Mouse (Mus musculus): Measurements from ENCODE around the gene Gm36079.
"Not testable (repeated sequence)": the region's sequence is repeated elsewhere in the genome, so short reads cannot be mapped to it uniquely, and the experiment has no call there.

The Gm36079 gene

DNA sequence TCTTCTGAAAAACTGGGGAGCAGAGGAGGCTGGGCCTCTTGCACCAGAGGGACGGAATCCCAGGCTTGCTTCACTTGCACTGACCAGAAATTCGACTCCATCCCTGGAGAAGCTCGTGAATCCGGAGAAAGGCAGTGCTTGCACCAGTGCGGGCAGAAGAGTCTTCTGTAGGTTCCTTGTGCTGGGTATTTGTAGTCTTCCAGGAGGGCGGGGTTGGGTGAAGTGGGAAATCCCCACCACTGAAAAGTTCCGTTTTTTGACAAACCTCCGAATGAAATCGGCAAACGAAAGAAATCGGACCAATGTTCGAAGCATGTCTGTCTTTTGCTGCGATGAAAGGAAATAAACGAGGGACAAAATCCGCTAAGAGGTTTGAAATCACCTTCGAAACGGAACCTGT is at the start of gene Gm36079:
Gm36079 (minus strand) TSS at position 101 of the 400 bp plus-strand sequence.
- DNase-seq (ENCODE audit: low read depth, low spot score): not testable (repeated sequence)

DNA sequence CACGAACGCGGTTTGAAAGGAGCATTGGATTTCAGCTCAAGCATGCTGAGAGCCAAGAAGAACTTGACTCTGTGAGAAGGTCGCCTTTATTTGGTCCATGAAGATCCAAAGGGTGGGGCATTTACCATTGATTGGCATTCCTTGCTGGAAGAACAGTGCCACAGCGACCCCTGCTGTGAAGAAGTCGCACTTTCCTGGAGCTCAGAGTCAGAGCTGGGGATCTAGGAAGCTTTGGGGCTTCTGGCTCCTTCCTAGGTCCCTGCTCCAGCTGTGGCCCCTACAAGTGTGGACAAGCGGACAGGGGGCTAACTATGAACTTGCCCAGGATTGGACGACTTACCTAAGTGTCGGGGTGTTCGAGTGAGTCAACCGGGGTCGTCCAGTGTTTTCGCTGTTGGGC is 44.1 kb upstream of the Gm36079 start:
- not testable (repeated sequence) for DNase-seq (ENCODE audit: low read depth, low spot score)

DNA sequence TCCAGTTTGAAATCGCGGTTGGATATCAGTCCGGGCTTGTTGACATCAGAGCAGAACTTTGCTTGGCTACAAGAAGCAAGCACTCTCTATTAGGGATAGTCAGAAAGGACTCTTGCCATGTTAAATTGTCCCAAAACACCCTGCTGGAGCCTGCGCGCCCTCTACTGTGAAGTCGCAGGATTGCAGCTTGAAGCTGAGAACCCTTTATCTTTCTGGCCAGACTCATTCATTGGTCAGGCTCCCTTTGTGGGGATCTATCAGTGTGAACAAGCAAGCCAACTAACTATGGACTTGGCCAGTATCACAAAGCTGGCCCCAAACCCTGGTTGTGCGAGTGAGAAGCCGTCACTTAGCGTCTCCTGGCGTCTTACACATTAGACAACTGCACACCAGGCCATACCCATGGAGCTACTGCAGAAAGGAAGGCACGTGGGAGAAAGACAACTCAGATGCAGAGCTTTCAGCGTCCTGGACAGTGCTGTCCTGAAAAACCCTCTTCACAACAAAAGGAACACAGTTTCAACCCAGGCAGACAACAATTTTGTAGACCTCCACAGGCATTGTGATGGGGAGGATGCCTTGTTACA is 43.3 kb upstream of the Gm36079 start:
- DNase-seq (ENCODE audit: low read depth, low spot score): not testable (repeated sequence)

DNA sequence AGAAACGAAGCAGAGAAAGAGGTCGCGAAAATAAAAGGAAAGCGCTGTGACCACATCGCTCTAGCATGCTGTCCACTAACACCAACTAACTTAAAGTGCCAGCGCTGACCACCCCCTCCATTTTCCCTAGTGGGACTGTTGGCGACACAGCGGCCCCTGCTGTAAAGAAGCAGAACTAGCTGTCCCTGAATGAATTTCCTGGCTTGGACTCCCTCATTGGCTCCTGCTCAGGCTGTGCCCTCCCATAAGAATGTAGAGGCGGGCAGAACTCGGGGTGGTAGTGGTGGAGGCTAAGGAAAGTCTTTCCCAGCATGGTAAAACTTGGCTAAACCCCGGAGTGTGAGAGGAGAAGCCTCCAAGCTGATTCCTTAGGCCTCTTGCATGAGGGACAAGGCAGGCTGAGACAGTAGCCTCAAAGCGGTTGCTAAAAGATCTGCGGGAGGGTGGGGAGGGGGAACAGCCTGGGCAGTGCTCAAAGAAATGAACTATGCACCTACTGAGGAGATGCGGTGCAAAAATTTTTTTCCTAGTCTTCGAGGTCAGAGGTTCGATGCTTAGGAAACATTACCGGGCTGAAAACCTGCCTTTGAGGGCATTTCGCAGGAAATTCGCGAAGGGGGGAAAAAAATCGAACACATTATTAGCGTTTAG is 36.8 kb upstream of the Gm36079 start:
- not testable (repeated sequence) for DNase-seq (ENCODE audit: low read depth, low spot score)

DNA sequence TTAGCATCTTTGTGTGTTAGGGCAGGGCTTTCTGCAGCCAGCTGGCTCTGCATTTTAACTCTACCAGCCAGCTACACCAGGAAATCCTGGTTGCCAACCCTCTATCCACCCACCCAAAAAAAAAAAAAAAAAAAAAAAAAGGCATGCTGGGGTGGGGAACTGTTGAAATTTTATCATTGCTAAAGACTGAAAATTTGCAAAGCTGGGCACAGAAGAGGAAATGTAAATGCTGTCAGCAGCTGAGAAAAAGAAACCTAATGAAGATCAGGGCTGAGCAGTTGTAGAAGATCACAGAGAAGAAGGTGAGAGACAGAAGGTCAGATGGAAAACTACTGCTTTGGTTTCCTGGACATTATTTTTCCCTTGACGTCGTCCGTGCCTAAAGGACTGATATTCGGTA is 36.1 kb upstream of the Gm36079 start:
- not testable (repeated sequence) for DNase-seq (ENCODE audit: low read depth, low spot score)

DNA sequence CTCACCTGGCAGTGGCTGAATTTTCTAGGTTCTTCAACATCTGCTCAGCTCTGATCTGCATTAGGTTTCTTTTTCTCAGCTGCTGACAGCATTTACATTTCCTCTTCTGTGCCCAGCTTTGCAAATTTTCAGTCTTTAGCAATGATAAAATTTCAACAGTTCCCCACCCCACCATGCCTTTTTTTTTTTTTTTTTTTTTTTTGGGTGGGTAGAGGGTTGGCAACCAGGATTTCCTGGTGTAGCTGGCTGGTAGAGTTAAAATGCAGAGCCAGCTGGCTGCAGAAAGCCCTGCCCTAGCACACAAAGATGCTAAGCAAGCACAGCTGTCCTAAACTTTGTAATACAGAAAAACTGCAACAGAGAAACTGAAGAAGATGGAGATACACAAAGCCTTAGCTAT is 25.3 kb upstream of the Gm36079 start, which contains the start of gene Gm21188:
Gm21188 (minus strand) TSS at position 110 of the 400 bp plus-strand sequence.
- not testable (repeated sequence) for DNase-seq (ENCODE audit: low read depth, low spot score)

DNA sequence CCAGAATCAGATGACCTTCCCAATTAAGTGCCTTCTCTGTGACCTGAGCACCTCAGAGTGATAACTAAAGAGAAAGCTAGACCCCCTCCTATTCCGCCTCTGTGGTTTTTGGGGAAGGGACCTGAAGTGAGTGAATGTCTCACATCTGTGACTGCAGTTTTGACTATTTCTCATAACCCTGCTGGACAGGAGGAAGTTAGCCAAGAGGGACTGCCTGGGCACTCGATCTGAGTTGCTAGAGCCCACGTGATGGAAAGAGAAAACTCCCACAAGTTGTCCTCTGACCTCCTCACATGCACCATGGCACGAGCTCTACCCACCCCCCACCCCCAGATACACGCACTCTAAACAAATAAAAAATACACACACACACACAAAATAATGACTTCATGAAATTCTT is 21.8 kb upstream of the Gm36079 start:
- DNase-seq (ENCODE audit: low read depth, low spot score): not testable (repeated sequence)

DNA sequence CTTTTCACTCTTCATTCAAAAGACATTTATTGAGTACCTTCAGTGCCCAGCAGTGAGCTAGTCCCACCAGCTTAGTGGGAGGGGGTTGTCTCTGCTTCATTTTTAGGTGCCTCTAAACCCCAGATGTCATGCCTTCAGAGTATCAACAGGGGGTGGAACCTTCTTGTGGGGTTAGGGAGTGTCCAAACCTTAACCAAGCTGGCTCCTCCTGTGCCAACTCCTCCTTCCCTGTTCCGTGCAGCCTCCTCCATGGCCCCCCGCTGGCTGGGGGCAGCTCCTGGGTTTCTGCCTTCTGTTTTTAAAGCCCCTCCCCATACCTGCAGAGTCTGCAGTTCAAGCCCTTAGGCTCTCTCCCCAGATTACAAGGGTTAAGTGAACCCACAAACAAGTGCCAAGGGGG is 21.4 kb upstream of the Gm36079 start:
- not testable (repeated sequence) for DNase-seq (ENCODE audit: low read depth, low spot score)

DNA sequence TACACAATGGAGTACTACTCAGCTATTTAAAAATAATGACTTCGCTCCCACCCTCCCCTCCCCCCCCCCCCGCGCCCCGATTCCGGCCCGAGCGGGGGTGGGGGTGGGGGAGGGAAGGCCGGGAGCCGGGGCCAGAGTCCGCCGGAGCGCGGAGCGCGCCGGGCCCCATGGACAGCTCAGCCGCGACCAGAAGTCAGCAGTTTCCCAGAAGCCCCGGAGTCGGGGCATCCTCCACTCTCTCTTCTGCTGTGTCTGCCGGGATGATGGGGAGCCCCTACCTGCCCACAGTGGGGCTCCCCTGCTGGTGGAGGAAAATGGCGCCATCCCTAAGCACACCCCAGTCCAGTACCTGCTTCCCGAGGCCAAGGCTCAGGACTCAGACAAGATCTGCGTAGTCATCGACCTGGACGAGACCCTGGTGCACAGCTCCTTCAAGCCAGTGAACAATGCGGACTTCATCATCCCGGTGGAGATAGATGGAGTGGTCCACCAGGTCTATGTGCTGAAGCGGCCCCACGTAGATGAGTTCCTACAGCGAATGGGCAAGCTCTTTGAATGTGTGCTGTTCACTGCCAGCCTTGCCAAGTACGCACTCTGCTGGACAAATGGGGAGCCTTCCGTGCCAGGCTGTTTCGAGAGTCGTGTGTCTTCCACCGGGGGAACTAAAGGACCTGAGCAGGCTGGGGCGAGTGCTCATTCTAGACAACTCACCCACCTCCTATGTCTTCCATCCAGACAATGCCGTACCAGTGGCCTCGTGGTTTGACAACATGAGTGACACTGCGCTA is 19.8 kb upstream of the Gm36079 start:
- not testable (repeated sequence) for DNase-seq (ENCODE audit: low read depth, low spot score)

DNA sequence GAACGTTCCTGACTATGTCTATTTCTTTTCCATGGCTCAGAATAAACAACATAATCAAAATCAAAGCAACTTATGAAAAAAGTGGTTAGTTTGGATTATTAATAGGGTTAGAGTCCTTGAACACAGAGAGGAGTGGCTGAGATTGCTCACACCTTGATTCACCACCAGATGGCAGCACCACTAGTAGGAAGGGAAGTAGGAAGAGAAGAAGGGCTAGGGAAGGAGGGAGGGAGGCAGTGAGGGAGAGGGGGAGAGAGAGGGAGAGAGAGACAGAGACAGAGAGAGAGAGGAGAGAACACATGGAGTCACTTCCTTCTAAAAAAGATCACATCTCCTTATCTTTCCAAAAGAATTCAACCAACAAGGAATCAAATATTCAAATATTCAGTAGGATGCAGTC is 14.3 kb upstream of the Gm36079 start:
- peak; percentile 22 for DNase-seq (ENCODE audit: low read depth, low spot score)

DNA sequence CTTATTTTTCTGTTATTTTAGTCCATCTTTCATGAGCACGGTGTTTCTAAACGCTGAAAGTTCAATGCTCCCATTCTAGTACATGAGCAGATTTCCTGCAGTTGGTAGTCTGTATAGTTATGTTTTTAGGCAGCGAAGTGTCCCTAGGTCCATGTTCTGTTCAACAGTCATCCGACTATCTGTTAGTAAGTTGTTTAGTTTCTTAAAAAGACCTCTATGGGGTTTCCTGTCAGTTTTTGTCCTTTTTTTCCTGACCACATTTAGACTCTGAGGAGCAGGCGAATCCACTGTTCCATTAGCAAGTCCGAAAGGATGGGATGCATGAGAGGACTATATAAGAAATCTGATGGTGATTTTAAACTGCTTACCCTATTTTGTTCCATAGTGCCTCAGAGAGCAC is 11.1 kb upstream of the Gm36079 start:
- not testable (repeated sequence) for DNase-seq (ENCODE audit: low read depth, low spot score)

DNA sequence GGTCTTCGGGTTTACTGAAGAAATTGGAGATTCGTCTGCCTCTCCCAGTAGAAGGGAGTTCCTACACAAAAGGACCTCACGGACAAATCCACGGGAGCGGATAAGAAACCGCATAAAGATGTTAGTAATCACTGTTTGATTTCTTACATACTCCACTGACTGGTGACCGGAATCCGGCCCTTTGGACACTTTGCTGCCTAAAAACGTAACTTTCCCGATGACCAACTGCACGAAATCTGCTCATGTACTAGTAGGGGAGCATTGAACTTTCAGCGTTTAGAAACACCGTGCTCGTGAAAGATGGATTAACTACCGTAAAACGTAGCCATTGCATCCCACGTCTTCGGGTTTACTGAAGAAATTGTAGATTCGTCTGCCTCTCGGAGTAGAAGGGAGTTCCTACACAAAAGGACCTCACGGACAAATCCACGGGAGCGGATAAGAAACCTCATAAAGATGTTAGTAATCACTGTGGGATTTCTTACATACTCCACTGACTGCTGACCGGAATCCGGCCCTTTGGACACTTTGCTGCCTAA is 9.8 kb upstream of the Gm36079 start:
- not testable (repeated sequence) for DNase-seq (ENCODE audit: low read depth, low spot score)

DNA sequence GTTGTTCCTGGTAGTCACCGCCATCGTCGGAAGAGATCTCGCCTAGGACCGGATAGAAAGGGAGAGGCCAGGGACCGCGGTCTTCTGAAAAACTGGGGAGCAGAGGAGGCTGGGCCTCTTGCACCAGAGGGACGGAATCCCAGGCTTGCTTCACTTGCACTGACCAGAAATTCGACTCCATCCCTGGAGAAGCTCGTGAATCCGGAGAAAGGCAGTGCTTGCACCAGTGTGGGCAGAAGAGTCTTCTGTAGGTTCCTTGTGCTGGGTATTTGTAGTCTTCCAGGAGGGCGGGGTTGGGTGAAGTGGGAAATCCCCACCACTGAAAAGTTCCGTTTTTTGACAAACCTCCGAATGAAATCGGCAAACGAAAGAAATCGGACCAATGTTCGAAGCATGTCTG is 8.3 kb upstream of the Gm36079 start:
- not testable (repeated sequence) for DNase-seq (ENCODE audit: low read depth, low spot score)

DNA sequence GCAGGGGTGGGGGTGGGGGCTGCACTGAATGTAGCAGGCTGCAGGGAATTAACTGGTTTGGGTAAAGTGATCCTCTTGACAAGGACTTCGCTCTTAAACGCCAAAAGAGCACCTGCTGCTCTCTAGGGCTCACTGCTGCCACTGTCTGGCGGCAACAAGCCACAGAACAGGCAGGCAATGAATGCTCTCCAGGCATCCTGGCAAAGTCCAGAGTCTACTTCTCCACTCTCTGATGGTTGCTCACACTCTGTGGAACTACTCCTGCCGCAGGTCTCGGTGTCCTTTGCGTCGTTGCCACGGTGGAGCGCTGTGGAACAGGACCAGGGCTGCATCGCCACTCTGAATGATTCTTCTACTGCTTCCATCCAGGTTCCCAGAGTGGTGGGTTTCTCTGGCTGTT is 7.8 kb upstream of the Gm36079 start:
- DNase-seq (ENCODE audit: low read depth, low spot score): not testable (repeated sequence)

DNA sequence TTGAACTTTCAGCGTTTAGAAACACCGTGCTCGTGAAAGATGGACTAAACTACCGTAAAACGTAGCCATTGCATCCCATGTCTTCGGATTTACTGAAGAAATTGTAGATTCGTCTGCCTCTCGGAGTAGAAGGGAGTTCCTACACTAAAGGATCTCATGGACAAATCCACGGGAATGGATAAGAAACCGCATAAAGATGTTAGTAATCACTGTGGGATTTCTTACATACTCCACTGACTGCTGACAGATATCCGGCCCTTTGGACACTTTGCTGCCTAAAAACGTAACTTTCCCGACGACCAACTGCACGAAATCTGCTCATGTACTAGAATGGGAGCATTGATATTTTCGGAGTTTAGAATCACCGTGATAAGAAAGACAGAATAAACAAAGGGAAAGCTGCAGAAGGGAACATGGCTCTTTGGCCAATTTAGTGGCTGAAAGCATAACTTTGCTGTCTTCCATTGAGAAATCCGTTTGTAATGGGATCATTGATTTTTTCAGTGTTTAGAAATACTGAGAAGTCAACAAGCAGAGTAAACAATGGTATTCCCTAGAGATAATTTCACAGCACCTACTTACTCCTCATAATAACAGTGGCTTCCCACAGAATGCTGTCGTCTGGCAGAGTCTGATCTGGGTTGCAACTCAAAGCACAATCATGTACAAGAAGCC is 6.8 kb upstream of the Gm36079 start:
- DNase-seq (ENCODE audit: low read depth, low spot score): not testable (repeated sequence)

DNA sequence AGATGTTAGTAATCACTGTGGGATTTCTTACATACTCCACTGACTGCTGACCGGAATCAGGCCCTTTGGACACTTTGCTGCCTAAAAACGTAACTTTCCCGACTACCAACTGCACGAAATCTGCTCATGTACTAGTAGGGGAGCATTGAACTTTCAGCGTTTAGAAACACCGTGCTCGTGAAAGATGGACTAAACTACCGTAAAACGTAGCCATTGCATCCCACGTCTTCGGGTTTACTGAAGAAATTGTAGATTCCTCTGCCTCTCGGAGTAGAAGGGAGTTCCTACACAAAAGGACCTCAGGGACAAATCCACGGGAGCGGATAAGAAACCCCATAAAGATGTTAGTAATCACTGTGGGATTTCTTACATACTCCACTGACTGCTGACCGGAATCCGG is 4.9 kb upstream of the Gm36079 start:
- not testable (repeated sequence) for DNase-seq (ENCODE audit: low read depth, low spot score)

DNA sequence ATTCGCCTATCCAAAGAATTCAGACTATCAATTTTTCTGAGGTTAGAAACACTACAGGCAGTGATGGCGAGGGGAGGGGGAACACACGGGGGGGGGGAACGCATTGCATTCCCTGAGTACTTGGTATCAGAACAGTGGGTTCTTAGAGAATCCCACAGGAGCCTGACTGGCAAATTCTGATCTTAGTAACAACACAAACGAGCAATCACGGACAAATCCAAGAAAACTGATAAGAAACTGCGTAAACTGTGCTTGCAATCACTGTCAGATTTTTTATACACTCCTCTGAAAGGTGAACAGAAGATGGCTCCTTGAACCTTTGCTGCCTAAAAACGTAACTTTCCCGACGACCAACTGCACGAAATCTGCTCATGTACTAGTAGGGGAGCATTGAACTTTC is 557 bp upstream of the Gm36079 start:
- not testable (repeated sequence) for DNase-seq (ENCODE audit: low read depth, low spot score)

DNA sequence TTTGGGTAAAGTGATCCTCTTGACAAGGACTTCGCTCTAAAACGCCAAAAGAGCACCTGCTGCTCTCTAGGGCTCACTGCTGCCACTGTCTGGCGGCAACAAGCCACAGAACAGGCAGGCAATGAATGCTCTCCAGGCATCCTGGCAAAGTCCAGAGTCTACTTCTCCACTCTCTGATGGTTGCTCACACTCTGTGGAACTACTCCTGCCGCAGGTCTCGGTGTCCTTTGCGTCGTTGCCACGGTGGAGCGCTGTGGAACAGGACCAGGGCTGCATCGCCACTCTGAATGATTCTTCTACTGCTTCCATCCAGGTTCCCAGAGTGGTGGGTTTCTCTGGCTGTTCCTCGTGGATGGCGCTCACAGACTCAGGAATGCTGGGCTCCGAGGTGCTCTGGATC is 438 bp downstream of the Gm36079 start:
- DNase-seq (ENCODE audit: low read depth, low spot score): not testable (repeated sequence)

DNA sequence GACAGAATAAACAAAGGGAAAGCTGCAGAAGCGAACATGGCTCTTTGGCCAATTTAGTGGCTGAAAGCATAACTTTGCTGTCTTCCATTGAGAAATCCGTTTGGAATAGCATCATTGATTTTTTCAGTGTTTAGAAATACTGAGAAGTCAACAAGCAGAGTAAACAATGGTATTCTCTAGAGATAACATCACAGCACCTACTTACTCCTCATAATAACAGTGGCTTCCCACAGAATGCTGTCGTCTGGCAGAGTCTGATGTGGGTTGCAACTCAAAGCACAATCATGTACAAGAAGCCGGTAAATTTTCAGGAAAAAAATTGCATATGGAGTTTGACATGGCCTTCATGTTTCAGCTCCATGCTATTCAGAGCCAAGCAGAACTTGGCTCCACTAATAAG is 1.2 kb downstream of the Gm36079 start:
- DNase-seq (ENCODE audit: low read depth, low spot score): not testable (repeated sequence)

DNA sequence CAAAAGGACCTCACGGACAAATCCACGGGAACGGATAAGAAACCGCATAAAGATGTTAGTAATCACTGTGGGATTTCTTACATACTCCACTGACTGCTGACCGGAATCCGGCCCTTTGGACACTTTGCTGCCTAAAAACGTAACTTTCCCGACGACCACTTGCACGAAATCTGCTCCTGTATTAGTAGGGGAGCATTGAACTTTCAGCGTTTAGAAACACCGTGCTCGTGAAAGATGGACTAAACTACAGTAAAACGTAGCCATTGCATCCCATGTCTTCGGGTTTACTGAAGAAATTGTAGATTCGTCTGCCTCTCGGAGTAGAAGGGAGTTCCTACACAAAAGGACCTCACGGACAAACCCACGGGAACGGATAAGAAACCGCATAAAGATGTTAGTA is 1.8 kb downstream of the Gm36079 start:
- DNase-seq (ENCODE audit: low read depth, low spot score): not testable (repeated sequence)

DNA sequence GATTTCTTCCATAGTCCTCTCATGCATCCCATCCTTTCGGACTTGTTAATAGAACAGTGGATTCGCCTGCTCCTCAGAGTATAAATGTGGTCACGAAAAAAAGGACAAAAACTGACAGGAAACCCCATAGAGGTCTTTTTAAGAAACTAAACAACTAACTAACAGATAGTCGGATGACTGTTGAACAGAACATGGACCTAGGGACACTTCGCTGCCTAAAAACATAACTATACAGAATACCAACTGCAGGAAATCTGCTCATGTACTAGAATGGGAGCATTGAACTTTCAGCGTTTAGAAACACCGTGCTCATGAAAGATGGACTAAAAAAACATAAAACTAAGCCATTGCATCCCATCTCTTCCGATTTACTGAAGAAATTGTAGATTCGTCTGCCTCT is 2.2 kb downstream of the Gm36079 start:
- not testable (repeated sequence) for DNase-seq (ENCODE audit: low read depth, low spot score)

DNA sequence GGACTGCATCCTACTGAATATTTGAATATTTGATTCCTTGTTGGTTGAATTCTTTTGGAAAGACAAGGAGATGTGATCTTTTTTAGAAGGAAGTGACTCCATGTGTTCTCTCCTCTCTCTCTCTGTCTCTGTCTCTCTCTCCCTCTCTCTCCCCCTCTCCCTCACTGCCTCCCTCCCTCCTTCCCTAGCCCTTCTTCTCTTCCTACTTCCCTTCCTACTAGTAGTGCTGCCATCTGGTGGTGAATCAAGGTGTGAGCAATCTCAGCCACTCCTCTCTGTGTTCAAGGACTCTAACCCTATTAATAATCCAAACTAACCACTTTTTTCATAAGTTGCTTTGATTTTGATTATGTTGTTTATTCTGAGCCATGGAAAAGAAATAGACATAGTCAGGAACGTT is 5.3 kb downstream of the Gm36079 start:
- peak; percentile 16 for DNase-seq (ENCODE audit: low read depth, low spot score)

Data from A20 (cell line).